Mouse (Mus musculus): ENCODE results near the gene Fgfr2. TPM values are rescaled to one million over a fixed set of nuclear protein-coding genes. Genes with fewer than 3 reads are reported as not detected.

The Fgfr2 gene
- polyA plus RNA-seq, 1 experiment from 2014 or later, result 133 TPM

- Histone ChIP-seq H3K9me3 (ENCODE audit: control insufficient read depth, low read length) (no peaks in the 10 kb centered on the region), H3K9ac (ENCODE audit: low read depth, low read length) (peak within 1 kb of the TSS; percentile 53), H3K4me1 (ENCODE audit: control insufficient read depth, insufficient read depth, low read length) (peaks cover 11% of the 10 kb centered on the region), H3K27ac (ENCODE audit: low read depth, low read length) (no peak within 1 kb of the TSS), H3K4me3 (ENCODE audit: low read length) (peak within 1 kb of the TSS; percentile 51), H3K27me3 (ENCODE audit: control insufficient read depth, insufficient read depth, low read length) (peaks cover 60% of the 10 kb centered on the region), H3K4me2 (replicated peaks; ENCODE audit: low read depth, low read length) (peak within 1 kb of the TSS; percentile 79), H3K36me3 (ENCODE audit: control insufficient read depth, insufficient read depth, low read length) (no peaks in the 10 kb centered on the region)
- ATAC-seq (ENCODE audit: low FRiP score, low TSS enrichment), result peak; percentile 74
- under 1% methylated on average over 69 of the region's 70 CpGs for WGBS
Observed at GRCm38 (mm10) chr7:130935793-130936471, 2187.2 kb downstream of the Fgfr2 start, which contains the start of gene Htra1. Gene Htra1, plus strand, starts transcription at chr7:130936111.

- Histone ChIP-seq H3K4me3 (ENCODE audit: low read length) (peak overlapping the region; percentile 51), H3K9me3 (ENCODE audit: control insufficient read depth, low read length) (no peaks in the 10 kb centered on the region), H3K27me3 (ENCODE audit: control insufficient read depth, insufficient read depth, low read length) (peaks cover 60% of the 10 kb centered on the region), H3K36me3 (ENCODE audit: control insufficient read depth, insufficient read depth, low read length) (no peaks in the 10 kb centered on the region), H3K4me2 (replicated peaks; ENCODE audit: low read depth, low read length) (peak overlapping the region; percentile 79), H3K27ac (ENCODE audit: low read depth, low read length) (no peak overlapping the region), H3K4me1 (ENCODE audit: control insufficient read depth, insufficient read depth, low read length) (peaks cover 11% of the 10 kb centered on the region), H3K9ac (ENCODE audit: low read depth, low read length) (no peak overlapping the region)
- no peak for ATAC-seq (ENCODE audit: low FRiP score, low TSS enrichment)
- 8% methylated on average over 16 of the region's 16 CpGs for WGBS
Observed at GRCm38 (mm10) chr7:130935421-130935792, 2187.7 kb downstream of the Fgfr2 start.

- 80% methylated on average over 4 of the region's 4 CpGs for WGBS
- peaks cover 11% of the 10 kb centered on the region for H3K4me1 ChIP-seq (ENCODE audit: control insufficient read depth, insufficient read depth, low read length)
- no peak overlapping the region for H3K4me3 ChIP-seq (ENCODE audit: low read length)
- no peak for ATAC-seq (ENCODE audit: low FRiP score, low TSS enrichment)
- no peaks in the 10 kb centered on the region for H3K36me3 ChIP-seq (ENCODE audit: control insufficient read depth, insufficient read depth, low read length)
- H3K27me3 ChIP-seq (ENCODE audit: control insufficient read depth, insufficient read depth, low read length), result peaks cover 60% of the 10 kb centered on the region
- no peak overlapping the region for H3K9ac ChIP-seq (ENCODE audit: low read depth, low read length)
- H3K4me2 ChIP-seq (replicated peaks; ENCODE audit: low read depth, low read length), result no peak overlapping the region
- H3K27ac ChIP-seq (ENCODE audit: low read depth, low read length), result no peak overlapping the region
- no peaks in the 10 kb centered on the region for H3K9me3 ChIP-seq (ENCODE audit: control insufficient read depth, low read length)
Observed at GRCm38 (mm10) chr7:130934654-130935053, 2188.5 kb downstream of the Fgfr2 start.

- no peak overlapping the region for H3K4me2 ChIP-seq (replicated peaks; ENCODE audit: low read depth, low read length)
- no peak for ATAC-seq (ENCODE audit: low FRiP score, low TSS enrichment)
- H3K4me1 ChIP-seq (ENCODE audit: control insufficient read depth, insufficient read depth, low read length), result peaks cover 11% of the 10 kb centered on the region
- H3K27me3 ChIP-seq (ENCODE audit: control insufficient read depth, insufficient read depth, low read length), result peaks cover 49% of the 10 kb centered on the region
- 87% methylated on average over 9 of the region's 9 CpGs for WGBS
- no peak overlapping the region for H3K9ac ChIP-seq (ENCODE audit: low read depth, low read length)
- H3K27ac ChIP-seq (ENCODE audit: low read depth, low read length), result no peak overlapping the region
- H3K9me3 ChIP-seq (ENCODE audit: control insufficient read depth, low read length), result no peaks in the 10 kb centered on the region
- H3K36me3 ChIP-seq (ENCODE audit: control insufficient read depth, insufficient read depth, low read length), result no peaks in the 10 kb centered on the region
- no peak overlapping the region for H3K4me3 ChIP-seq (ENCODE audit: low read length)
Observed at GRCm38 (mm10) chr7:130932921-130933320, 2190.2 kb downstream of the Fgfr2 start.

- no peaks in the 10 kb centered on the region for H3K36me3 ChIP-seq (ENCODE audit: control insufficient read depth, insufficient read depth, low read length)
- H3K9me3 ChIP-seq (ENCODE audit: control insufficient read depth, low read length), result no peaks in the 10 kb centered on the region
- H3K27ac ChIP-seq (ENCODE audit: low read depth, low read length), result no peak overlapping the region
- H3K4me1 ChIP-seq (ENCODE audit: control insufficient read depth, insufficient read depth, low read length), result peaks cover under 1% of the 10 kb centered on the region
- H3K4me3 ChIP-seq (ENCODE audit: low read length), result no peak overlapping the region
- no peak overlapping the region for H3K4me2 ChIP-seq (replicated peaks; ENCODE audit: low read depth, low read length)
- no peak overlapping the region for H3K9ac ChIP-seq (ENCODE audit: low read depth, low read length)
- WGBS, result 69% methylated on average over 3 of the region's 3 CpGs
- peaks cover 24% of the 10 kb centered on the region for H3K27me3 ChIP-seq (ENCODE audit: control insufficient read depth, insufficient read depth, low read length)
- no peak for ATAC-seq (ENCODE audit: low FRiP score, low TSS enrichment)
Observed at GRCm38 (mm10) chr7:130930401-130930800, 2192.7 kb downstream of the Fgfr2 start.

GRCm38 (mm10) chr7:130922981-130923731 lies 2200.0 kb downstream of the Fgfr2 start:
- Histone ChIP-seq H3K9me3 (ENCODE audit: control insufficient read depth, low read length) (no peaks in the 10 kb centered on the region), H3K27ac (ENCODE audit: low read depth, low read length) (no peak overlapping the region), H3K27me3 (ENCODE audit: control insufficient read depth, insufficient read depth, low read length) (no peaks in the 10 kb centered on the region), H3K4me3 (ENCODE audit: low read length) (no peak overlapping the region), H3K36me3 (ENCODE audit: control insufficient read depth, insufficient read depth, low read length) (no peaks in the 10 kb centered on the region), H3K9ac (ENCODE audit: low read depth, low read length) (no peak overlapping the region), H3K4me1 (ENCODE audit: control insufficient read depth, insufficient read depth, low read length) (no peaks in the 10 kb centered on the region), H3K4me2 (replicated peaks; ENCODE audit: low read depth, low read length) (no peak overlapping the region)
- 68% methylated on average over 13 of the region's 13 CpGs for WGBS
- ATAC-seq (ENCODE audit: low FRiP score, low TSS enrichment), result no peak

GRCm38 (mm10) chr7:130918260-130918659 lies 2204.9 kb downstream of the Fgfr2 start:
- Histone ChIP-seq H3K27ac (ENCODE audit: low read depth, low read length) (no peak overlapping the region), H3K36me3 (ENCODE audit: control insufficient read depth, insufficient read depth, low read length) (peaks cover 5% of the 10 kb centered on the region; the same call in 1 of the 2 replicates), H3K9ac (ENCODE audit: low read depth, low read length) (no peak overlapping the region), H3K9me3 (ENCODE audit: control insufficient read depth, low read length) (no peaks in the 10 kb centered on the region), H3K4me1 (ENCODE audit: control insufficient read depth, insufficient read depth, low read length) (no peaks in the 10 kb centered on the region), H3K4me2 (replicated peaks; ENCODE audit: low read depth, low read length) (no peak overlapping the region), H3K4me3 (ENCODE audit: low read length) (no peak overlapping the region), H3K27me3 (ENCODE audit: control insufficient read depth, insufficient read depth, low read length) (no peaks in the 10 kb centered on the region)
- WGBS, result 65% methylated on average over 2 of the region's 2 CpGs
- ATAC-seq (ENCODE audit: low FRiP score, low TSS enrichment), result no peak

- no peaks in the 10 kb centered on the region for H3K9me3 ChIP-seq (ENCODE audit: control insufficient read depth, low read length)
- peaks cover 19% of the 10 kb centered on the region; the same call in 1 of the 2 replicates for H3K36me3 ChIP-seq (ENCODE audit: control insufficient read depth, insufficient read depth, low read length)
- no peak overlapping the region for H3K27ac ChIP-seq (ENCODE audit: low read depth, low read length)
- H3K9ac ChIP-seq (ENCODE audit: low read depth, low read length), result no peak overlapping the region
- ATAC-seq (ENCODE audit: low FRiP score, low TSS enrichment), result no peak
- 44% methylated on average over 5 of the region's 5 CpGs for WGBS
- no peaks in the 10 kb centered on the region for H3K27me3 ChIP-seq (ENCODE audit: control insufficient read depth, insufficient read depth, low read length)
- no peak overlapping the region for H3K4me3 ChIP-seq (ENCODE audit: low read length)
- no peaks in the 10 kb centered on the region for H3K4me1 ChIP-seq (ENCODE audit: control insufficient read depth, insufficient read depth, low read length)
- no peak overlapping the region for H3K4me2 ChIP-seq (replicated peaks; ENCODE audit: low read depth, low read length)
Observed at GRCm38 (mm10) chr7:130914693-130915363, 2208.3 kb downstream of the Fgfr2 start.

GRCm38 (mm10) chr7:130910841-130911240 lies 2212.3 kb downstream of the Fgfr2 start:
- H3K9ac ChIP-seq (ENCODE audit: low read depth, low read length), result no peak overlapping the region
- H3K9me3 ChIP-seq (ENCODE audit: control insufficient read depth, low read length), result no peaks in the 10 kb centered on the region
- H3K4me3 ChIP-seq (ENCODE audit: low read length), result no peak overlapping the region
- H3K27me3 ChIP-seq (ENCODE audit: control insufficient read depth, insufficient read depth, low read length), result no peaks in the 10 kb centered on the region
- WGBS, result 93% methylated on average over 14 of the region's 14 CpGs
- no peak overlapping the region for H3K4me2 ChIP-seq (replicated peaks; ENCODE audit: low read depth, low read length)
- H3K36me3 ChIP-seq (ENCODE audit: control insufficient read depth, insufficient read depth, low read length), result peaks cover 42% of the 10 kb centered on the region
- H3K27ac ChIP-seq (ENCODE audit: low read depth, low read length), result no peak overlapping the region
- H3K4me1 ChIP-seq (ENCODE audit: control insufficient read depth, insufficient read depth, low read length), result no peaks in the 10 kb centered on the region
- ATAC-seq (ENCODE audit: low FRiP score, low TSS enrichment), result no peak

Data from kidney, embryonic 14.5 days (tissue).